Mouse (Mus musculus): Measurements from ENCODE around the gene Hmg20a. TPM values are rescaled to one million over a fixed set of nuclear protein-coding genes. Genes with fewer than 3 reads are reported as not detected.

The Hmg20a gene
- total RNA-seq, 1 experiment from 2014 or later = 26.3 TPM

- ATAC-seq (replicated peaks; ENCODE audit: low read depth, poor library complexity, severe bottlenecking) = no peak
Measured at GRCm38 (mm10) chr9:56512486-56512885, 94.1 kb downstream of the Hmg20a start.

- no peak for ATAC-seq (replicated peaks; ENCODE audit: low read depth, poor library complexity, severe bottlenecking)
Measured at GRCm38 (mm10) chr9:56515110-56515509, 96.7 kb downstream of the Hmg20a start.

- no peak for ATAC-seq (replicated peaks; ENCODE audit: low read depth, poor library complexity, severe bottlenecking)
Measured at GRCm38 (mm10) chr9:56516219-56516618, 97.8 kb downstream of the Hmg20a start.

- ATAC-seq (replicated peaks; ENCODE audit: low read depth, poor library complexity, severe bottlenecking) = no peak
Measured at GRCm38 (mm10) chr9:56516692-56517263, 98.4 kb downstream of the Hmg20a start.

- no peak for ATAC-seq (replicated peaks; ENCODE audit: low read depth, poor library complexity, severe bottlenecking)
Measured at GRCm38 (mm10) chr9:56522281-56522680, 103.9 kb downstream of the Hmg20a start.

- no peak for ATAC-seq (replicated peaks; ENCODE audit: low read depth, poor library complexity, severe bottlenecking)
Measured at GRCm38 (mm10) chr9:56527951-56528350, 109.5 kb downstream of the Hmg20a start.

- no peak for ATAC-seq (replicated peaks; ENCODE audit: low read depth, poor library complexity, severe bottlenecking)
Measured at GRCm38 (mm10) chr9:56531991-56532390, 113.6 kb downstream of the Hmg20a start.

GRCm38 (mm10) chr9:56533916-56534315 lies 115.5 kb downstream of the Hmg20a start:
- peak; percentile 85 for ATAC-seq (replicated peaks; ENCODE audit: low read depth, poor library complexity, severe bottlenecking)

- ATAC-seq (replicated peaks; ENCODE audit: low read depth, poor library complexity, severe bottlenecking) = no peak
Measured at GRCm38 (mm10) chr9:56534727-56535126, 116.3 kb downstream of the Hmg20a start.

GRCm38 (mm10) chr9:56535361-56535760 lies 117.0 kb downstream of the Hmg20a start:
- no peak for ATAC-seq (replicated peaks; ENCODE audit: low read depth, poor library complexity, severe bottlenecking)

GRCm38 (mm10) chr9:56540051-56540450 lies 121.6 kb downstream of the Hmg20a start:
- ATAC-seq (replicated peaks; ENCODE audit: low read depth, poor library complexity, severe bottlenecking) = no peak

- no peak for ATAC-seq (replicated peaks; ENCODE audit: low read depth, poor library complexity, severe bottlenecking)
Measured at GRCm38 (mm10) chr9:56544687-56545475, 126.5 kb downstream of the Hmg20a start.

Other genes with a start within 250 kb of the Hmg20a start
- 24.8 and 30.2 TPM in 2 replicates for gene Peak1, start 542 bp upstream of the Hmg20a start, total RNA-seq (2017)

Measured in common myeloid progenitor, adult 5-6 weeks (primary cell).